Mouse (Mus musculus): ENCODE measurements around the gene Gcdh.

The Gcdh gene

GRCm38 (mm10) chr8:84893709-84894134 is at the start of gene Gcdh:
Gene Gcdh (minus strand): TSS chr8:84893921.
- peak; percentile 92 for DNase-seq (ENCODE audit: low spot score)

- DNase-seq (ENCODE audit: low spot score): no peak
These were observed 44.1 kb upstream of the Gcdh start for GRCm38 (mm10) chr8:84937620-84938485.

- DNase-seq (ENCODE audit: low spot score): peak; percentile 49
These were observed 43.3 kb upstream of the Gcdh start, which contains the start of gene Mast1 for GRCm38 (mm10) chr8:84936962-84937546. Gene Mast1 (minus strand): TSS chr8:84937359.

- DNase-seq (ENCODE audit: low spot score): no peak
These were observed 42.6 kb upstream of the Gcdh start for GRCm38 (mm10) chr8:84936041-84936961.

DNA sequence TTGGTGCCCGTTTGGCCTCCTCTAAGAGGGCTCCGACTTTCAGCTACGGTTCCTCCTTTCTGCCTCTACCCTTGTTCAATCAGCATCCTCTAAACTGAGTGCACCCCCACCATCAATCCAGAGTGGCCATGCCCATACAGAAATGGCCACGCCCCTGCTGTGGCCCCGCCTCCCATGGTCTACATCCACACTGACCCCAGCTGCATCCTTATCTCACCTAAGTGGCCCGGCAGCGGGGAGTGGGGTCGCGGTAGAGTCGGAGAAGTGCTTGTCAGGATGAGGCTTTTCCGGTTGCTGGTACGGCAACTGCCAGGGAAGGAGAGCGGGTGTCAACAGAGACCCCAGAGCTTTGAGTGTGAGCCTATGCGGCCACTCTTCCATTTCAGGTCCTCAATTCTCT is 41.8 kb upstream of the Gcdh start:
- no peak for DNase-seq (ENCODE audit: low spot score)

DNA sequence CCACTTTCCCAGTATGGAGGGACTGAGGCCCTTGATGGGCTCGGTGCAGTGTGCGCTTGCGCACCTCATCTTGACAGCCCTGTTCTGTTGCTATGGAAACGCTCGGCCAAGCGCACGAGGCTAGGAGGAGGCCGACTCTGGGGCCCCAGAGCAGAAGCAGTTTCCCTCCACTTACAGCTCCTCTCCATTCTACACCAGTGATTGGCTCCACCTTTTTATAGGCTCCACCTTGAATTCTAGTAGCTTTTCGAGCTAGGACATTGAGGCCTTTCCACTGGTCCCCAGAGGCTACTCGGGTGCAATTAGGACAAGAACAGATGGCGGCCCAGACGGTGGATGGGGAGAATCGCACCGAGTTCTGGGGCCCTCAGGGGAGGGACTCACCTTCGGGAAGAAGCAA is 41.1 kb upstream of the Gcdh start:
- DNase-seq (ENCODE audit: low spot score): no peak

- no peak for DNase-seq (ENCODE audit: low spot score)
These were observed 40.2 kb upstream of the Gcdh start for GRCm38 (mm10) chr8:84933767-84934559.

GRCm38 (mm10) chr8:84930582-84930981 is 36.9 kb upstream of the Gcdh start:
- no peak for DNase-seq (ENCODE audit: low spot score)

GRCm38 (mm10) chr8:84928456-84929306 is 35.0 kb upstream of the Gcdh start:
- peak; percentile 69 for DNase-seq (ENCODE audit: low spot score)

DNA sequence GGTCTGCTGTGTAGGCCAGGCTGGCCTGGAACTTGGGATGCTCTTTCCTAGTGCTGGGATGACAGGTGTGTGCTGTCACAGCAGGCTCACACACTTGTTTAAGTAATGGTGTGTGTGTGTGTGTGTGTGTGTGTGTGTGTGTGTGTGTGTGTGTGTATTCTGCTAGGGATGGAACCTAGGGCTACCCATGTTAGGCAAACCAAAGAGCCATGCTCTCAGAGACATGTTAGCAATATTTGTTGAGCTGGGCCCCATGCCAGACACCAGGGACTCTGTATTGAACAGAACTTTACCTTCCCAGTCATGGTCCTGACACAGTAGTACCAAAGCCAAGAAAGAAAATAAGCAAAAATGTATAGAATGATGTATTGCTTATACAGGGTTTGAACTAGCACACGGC is 33.8 kb upstream of the Gcdh start:
- DNase-seq (ENCODE audit: low spot score): no peak

- no peak for DNase-seq (ENCODE audit: low spot score)
These were observed 31.8 kb upstream of the Gcdh start for GRCm38 (mm10) chr8:84925557-84925956.

DNA sequence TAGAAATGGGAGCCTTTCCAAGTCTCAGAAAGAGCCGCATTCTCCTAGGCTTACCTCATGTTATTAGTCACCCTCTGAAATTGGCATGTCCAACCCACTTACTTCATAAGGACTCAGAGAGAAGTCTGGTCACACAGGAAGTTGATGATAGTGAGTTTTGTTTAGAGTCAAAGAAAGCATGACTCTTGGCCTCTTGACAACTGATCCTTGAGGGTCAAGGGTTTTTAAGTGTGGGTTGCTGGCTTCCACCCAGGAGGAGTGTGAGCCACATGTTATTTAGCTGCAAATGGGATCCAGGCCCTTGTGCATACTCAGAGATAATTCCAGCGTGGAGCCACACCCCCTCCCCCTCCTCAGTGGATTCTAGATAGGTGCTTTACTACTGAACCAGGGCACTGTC is 27.9 kb upstream of the Gcdh start:
- no peak for DNase-seq (ENCODE audit: low spot score)

GRCm38 (mm10) chr8:84918646-84919045 is 24.9 kb upstream of the Gcdh start:
- no peak for DNase-seq (ENCODE audit: low spot score)

- DNase-seq (ENCODE audit: low spot score): no peak
These were observed 24.1 kb upstream of the Gcdh start for GRCm38 (mm10) chr8:84917781-84918180.

- DNase-seq (ENCODE audit: low spot score): no peak
These were observed 21.5 kb upstream of the Gcdh start for GRCm38 (mm10) chr8:84915269-84915668.

DNA sequence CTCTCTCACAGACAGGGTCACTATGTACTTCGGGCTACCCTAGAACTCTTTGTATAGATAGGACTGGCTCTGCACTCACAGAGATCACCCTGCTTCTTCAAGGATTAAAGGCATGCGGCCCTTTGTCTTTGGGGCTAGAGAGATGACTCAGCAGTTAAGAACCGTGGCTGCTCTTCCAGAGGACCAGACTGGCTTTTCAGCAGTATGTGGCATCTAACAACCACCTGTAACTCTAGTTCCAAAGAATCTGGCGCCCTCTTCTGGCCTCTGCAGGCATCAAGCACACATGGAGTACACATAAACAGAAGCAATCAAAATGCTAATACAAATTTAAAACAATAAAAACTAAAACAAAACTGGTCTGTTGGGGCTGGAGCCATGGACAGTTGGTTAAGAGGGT is 20.2 kb upstream of the Gcdh start:
- DNase-seq (ENCODE audit: low spot score): no peak

DNA sequence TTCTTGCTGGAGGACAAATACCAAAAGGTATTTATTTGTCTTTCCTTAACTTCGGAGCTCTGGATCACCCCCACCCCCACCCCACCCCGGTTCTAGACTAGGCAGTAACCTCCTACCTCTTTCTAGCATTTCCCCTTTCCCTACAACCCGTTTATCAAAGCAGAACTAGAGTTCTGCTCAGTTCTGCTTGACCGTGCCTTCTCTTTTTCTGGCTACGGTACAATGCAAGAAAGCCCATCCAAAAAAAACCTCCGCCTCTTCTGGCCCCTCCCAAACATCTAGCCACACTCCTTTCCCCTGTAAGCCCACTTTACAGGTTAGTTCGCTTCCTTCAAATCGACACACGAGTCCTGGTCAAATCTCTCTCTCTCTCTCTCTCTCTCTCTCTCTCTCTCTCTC is 19.8 kb upstream of the Gcdh start:
- DNase-seq (ENCODE audit: low spot score): no peak

- peak; percentile 83 for DNase-seq (ENCODE audit: low spot score)
These were observed 19.3 kb upstream of the Gcdh start for GRCm38 (mm10) chr8:84912895-84913501.

- DNase-seq (ENCODE audit: low spot score): no peak
These were observed 18.7 kb upstream of the Gcdh start for GRCm38 (mm10) chr8:84912391-84912790.

DNA sequence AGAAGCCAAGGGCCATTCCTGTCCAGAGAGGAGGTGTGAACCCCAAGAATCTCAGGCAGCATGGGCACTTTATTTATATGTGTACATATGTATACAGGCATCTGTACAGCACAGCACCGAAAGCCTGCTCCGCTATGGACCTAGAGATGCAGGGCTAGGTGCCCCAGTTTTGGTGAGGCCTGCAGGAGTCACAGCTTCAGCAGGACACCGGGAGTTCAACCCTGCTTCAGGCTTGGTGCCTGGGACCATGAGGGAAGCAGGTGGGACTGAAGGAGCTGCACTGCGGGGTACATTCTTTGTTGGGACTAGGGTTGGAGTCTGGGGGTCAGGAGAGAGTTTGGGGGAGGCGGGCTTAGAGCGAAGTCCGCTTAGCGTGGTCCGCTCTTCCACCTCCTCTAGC is 18.1 kb upstream of the Gcdh start:
- no peak for DNase-seq (ENCODE audit: low spot score)
